Mouse (Mus musculus) kidney, embryonic 14.5 days (tissue): Measurements from ENCODE around the gene Ccnt2. TPM values are rescaled to one million over a fixed set of nuclear protein-coding genes. Genes with fewer than 3 reads are reported as not detected.
A peak's percentile ranks its signal among the peaks of the same experiment; 100 is the strongest.

Experiments used
- ATAC-seq: fragments of 200-750 bp; cut with Nextera tagmentation; 2 replicates; pipeline ENCODE4 v1.8.0; 2017; ENCODE audit warnings: moderate number of reproducible peaks, mild to moderate bottlenecking, moderate TSS enrichment, moderate library complexity; ENCODE audit not compliant: low FRiP score, low TSS enrichment
- H3K27ac ChIP-seq: fragments of 300-500 bp; sonication (generic); 2 replicates; pipeline ENCODE4 v1.5.1; 2014; ENCODE audit warnings: low read depth, mild to moderate bottlenecking, low read length, moderate library complexity, mixed read lengths
- H3K27me3 ChIP-seq: fragments of 300-500 bp; sonication (generic); 2 replicates; pipeline ENCODE4 v1.6.1; 2014; ENCODE audit warnings: mild to moderate bottlenecking, low read length; ENCODE audit not compliant: control insufficient read depth, insufficient read depth
- H3K36me3 ChIP-seq: fragments of 300-500 bp; sonication (generic); 2 replicates; pipeline ENCODE4 v1.6.1; 2014; ENCODE audit warnings: low read length, mixed read lengths; ENCODE audit not compliant: control insufficient read depth, insufficient read depth
- H3K4me1 ChIP-seq: fragments of 300-500 bp; sonication (generic); 2 replicates; pipeline ENCODE4 v1.6.1; 2014; ENCODE audit warnings: low read length, mixed read lengths; ENCODE audit not compliant: control insufficient read depth, insufficient read depth
- H3K4me2 ChIP-seq: fragments of 300-500 bp; sonication (generic); replicated peaks from 2 replicates; pipeline ENCODE4 v1.6.1; 2014; ENCODE audit warnings: low read depth, mild to moderate bottlenecking, low read length
- H3K4me3 ChIP-seq: fragments of 300-500 bp; sonication (generic); 2 replicates; pipeline ENCODE4 v1.5.1; 2014; ENCODE audit warnings: mild to moderate bottlenecking, low read length
- H3K9ac ChIP-seq: fragments of 300-500 bp; sonication (generic); 2 replicates; pipeline ENCODE4 v1.6.1; 2014; ENCODE audit warnings: low read depth, mild to moderate bottlenecking, low read length, moderate library complexity
- H3K9me3 ChIP-seq: fragments of 300-500 bp; sonication (generic); 2 replicates; pipeline ENCODE4 v1.6.1; 2016; ENCODE audit warnings: low read length; ENCODE audit not compliant: control insufficient read depth
- WGBS: fragments of 180-500 bp; shearing (Covaris S2); extraction: QIAGEN DNeasy Blood & Tissue Kit; methylation state at CpG from one replicate; pipeline ENCODE4 v1.1.7; 2014; 5-methylcytosine and 5-hydroxymethylcytosine counted together
- polyA plus RNA-seq: library from polyadenylated mRNA; unstranded; fragments of >200 nt; fragmentation: Nextera tagmentation; extraction: Ambion mirVana; gene quantifications from 2 replicates; pipeline ENCODE4 v1.2.1, GENCODE M21; 2014

Gene Ccnt2
- polyA plus RNA-seq, 1 experiment from 2014 or later: 84.7 TPM

- Histone ChIP-seq H3K9ac (no peak overlapping the region), H3K4me1 (no peaks in the 10 kb centered on the region), H3K9me3 (no peaks in the 10 kb centered on the region), H3K27me3 (no peaks in the 10 kb centered on the region), H3K4me2 (no peak overlapping the region), H3K4me3 (no peak overlapping the region), H3K36me3 (no peaks in the 10 kb centered on the region), H3K27ac (no peak overlapping the region)
- ATAC-seq: no peak
- 89% methylated on average over 1 of the region's 1 CpGs for WGBS
Observed at GRCm38 (mm10) chr1:127838602-127839001, 64.6 kb downstream of the Ccnt2 start.

DNA sequence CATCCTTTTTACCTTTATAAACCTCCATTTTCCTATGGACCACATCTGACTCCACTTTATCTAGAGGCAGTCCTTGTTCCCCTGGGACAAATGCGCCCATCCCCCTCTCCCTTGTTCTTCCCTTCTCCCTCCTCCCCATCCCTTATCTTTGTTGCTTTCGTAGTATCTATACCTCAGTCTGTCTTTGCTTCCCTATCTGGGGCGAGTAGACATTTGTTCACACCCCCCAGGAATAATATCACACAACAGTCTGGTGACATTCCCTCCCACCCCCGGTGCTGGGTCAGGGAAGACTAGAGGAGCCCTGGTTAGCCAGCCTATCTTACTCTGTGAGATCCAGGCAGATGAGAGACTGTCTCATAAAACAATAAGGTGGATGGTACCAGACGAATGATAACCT lies 71.5 kb downstream of the Ccnt2 start:
- WGBS: 90% methylated on average over 5 of the region's 5 CpGs
- H3K4me1 ChIP-seq: no peaks in the 10 kb centered on the region
- no peaks in the 10 kb centered on the region for H3K9me3 ChIP-seq
- H3K27ac ChIP-seq: no peak overlapping the region
- no peak overlapping the region for H3K4me2 ChIP-seq
- no peaks in the 10 kb centered on the region for H3K36me3 ChIP-seq
- no peaks in the 10 kb centered on the region for H3K27me3 ChIP-seq
- no peak overlapping the region for H3K9ac ChIP-seq
- no peak for ATAC-seq
- no peak overlapping the region for H3K4me3 ChIP-seq

DNA sequence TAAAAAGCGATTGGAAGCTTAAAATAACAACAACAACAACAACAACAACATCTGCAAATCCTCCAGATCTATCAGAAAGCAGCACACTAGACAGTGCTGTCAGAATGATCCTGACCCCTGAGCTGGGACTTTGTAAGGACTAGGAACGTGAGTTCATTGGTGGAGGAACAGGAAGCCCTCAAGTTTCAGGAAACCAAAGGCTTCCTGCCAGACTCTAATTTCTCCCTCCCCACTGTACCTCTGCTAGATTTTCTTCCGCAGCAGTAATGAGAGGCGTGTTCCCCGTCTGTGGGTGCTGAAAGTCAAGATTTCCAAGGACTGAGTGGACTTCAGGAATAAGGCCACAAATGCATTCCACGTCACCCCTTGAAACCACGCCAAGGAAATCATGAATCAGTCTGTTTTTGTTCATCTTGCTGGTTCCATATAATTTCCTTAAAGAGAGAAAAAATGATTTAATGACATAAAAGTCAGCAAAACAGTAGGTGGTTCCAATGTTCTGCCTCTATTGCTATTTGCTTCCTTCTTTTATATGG lies 76.2 kb downstream of the Ccnt2 start:
- Histone ChIP-seq H3K4me1 (no peaks in the 10 kb centered on the region), H3K9me3 (peaks cover 4% of the 10 kb centered on the region; the same call in 1 of the 2 replicates), H3K9ac (no peak overlapping the region), H3K27ac (0 out of 2 replicates have a peak overlapping the region, but pooled peaks have one; percentile 6), H3K4me3 (no peak overlapping the region), H3K4me2 (no peak overlapping the region), H3K27me3 (no peaks in the 10 kb centered on the region), H3K36me3 (no peaks in the 10 kb centered on the region)
- 65% methylated on average over 7 of the region's 7 CpGs for WGBS
- no peak for ATAC-seq

DNA sequence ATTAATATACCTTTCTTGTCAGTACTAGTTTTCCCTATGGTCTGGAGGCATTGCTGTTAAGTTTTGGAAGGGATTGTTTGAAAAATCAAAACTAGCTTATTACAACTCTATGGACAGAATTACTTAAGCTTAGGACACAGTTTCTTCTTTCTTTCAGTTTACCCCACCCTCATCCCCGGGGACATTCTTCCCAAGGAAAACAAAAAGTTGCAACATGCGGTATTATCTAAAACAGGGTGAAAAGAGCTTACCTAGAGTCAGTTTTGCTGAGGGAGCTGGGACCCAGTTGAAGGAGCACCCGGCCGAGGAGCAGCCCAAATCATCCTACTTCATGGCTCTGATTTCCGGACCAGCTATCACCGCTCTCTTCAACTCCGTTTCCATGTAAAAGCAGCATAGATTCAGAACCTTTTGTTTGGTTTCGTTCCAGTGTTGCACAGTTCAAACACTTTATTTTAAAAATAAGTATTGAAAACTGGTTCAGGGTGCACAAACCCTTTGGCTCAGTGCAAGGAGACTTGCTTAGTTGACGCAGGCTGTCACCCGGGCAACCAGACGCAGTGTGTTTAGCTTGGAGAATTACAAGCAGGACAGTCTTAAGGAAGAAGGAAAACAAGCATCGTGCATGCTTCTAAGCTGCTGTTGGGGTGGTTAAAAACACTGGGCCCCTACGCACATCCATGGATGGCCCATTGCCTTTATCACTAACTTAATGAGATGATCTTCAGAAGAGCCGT lies 80.7 kb downstream of the Ccnt2 start, which contains the start of gene Map3k19:
Gene Map3k19 (minus strand): TSS at position 546 of the 737 bp plus-strand sequence.
- Histone ChIP-seq H3K27ac (no peak within 1 kb of the TSS), H3K9me3 (peaks cover 4% of the 10 kb centered on the region; the same call in 1 of the 2 replicates), H3K4me1 (no peaks in the 10 kb centered on the region), H3K36me3 (no peaks in the 10 kb centered on the region), H3K9ac (no peak within 1 kb of the TSS), H3K4me2 (no peak within 1 kb of the TSS), H3K4me3 (no peak within 1 kb of the TSS), H3K27me3 (no peaks in the 10 kb centered on the region)
- no peak for ATAC-seq
- WGBS: 78% methylated on average over 14 of the region's 14 CpGs

Other genes with a start within 250 kb of the Ccnt2 start
- gene Tmem163, start 94.6 kb upstream of the Ccnt2 start, polyA plus RNA-seq: 0.59 and 0.62 TPM in 2 replicates
- not detected in 2 replicates for gene Acmsd, start 44.8 kb upstream of the Ccnt2 start, polyA plus RNA-seq
- not detected in 2 replicates for gene Map3k19, start 80.9 kb downstream of the Ccnt2 start, polyA plus RNA-seq
- 13.7 and 25.1 TPM in 2 replicates for gene Rab3gap1, start 94.6 kb downstream of the Ccnt2 start, polyA plus RNA-seq